Mouse (Mus musculus) neural tube, embryonic 13.5 days (tissue): ENCODE data around the gene Gpkow. TPM values are rescaled to one million over a fixed set of nuclear protein-coding genes. Genes with fewer than 3 reads are reported as not detected.
"Not testable (repeated sequence)": the region's sequence is repeated elsewhere in the genome, so short reads cannot be mapped to it uniquely, and the experiment has no call there.

Experiments
- ATAC-seq: fragments of 200-750 bp; cut with Nextera tagmentation; 2 replicates; pipeline ENCODE4 v1.8.0; 2017; ENCODE audit warnings: low read depth, mild to moderate bottlenecking, moderate TSS enrichment, moderate library complexity
- H3K27ac ChIP-seq: fragments of 300-500 bp; sonication (generic); replicated peaks from 2 replicates; pipeline ENCODE4 v1.5.1; 2015; ENCODE audit warnings: moderate library complexity, mild to moderate bottlenecking, inconsistent platforms
- H3K27me3 ChIP-seq: fragments of 300-500 bp; sonication (generic); 2 replicates; pipeline ENCODE4 v1.6.1; 2015; ENCODE audit warnings: mild to moderate bottlenecking, inconsistent platforms
- H3K36me3 ChIP-seq: fragments of 300-500 bp; sonication (generic); 2 replicates; pipeline ENCODE4 v1.6.1; 2015; ENCODE audit warnings: mild to moderate bottlenecking, inconsistent platforms
- H3K4me1 ChIP-seq: fragments of 300-500 bp; sonication (generic); replicated peaks from 2 replicates; pipeline ENCODE4 v1.6.1; 2015; ENCODE audit warnings: inconsistent platforms
- H3K4me2 ChIP-seq: fragments of 300-500 bp; sonication (generic); 2 replicates; pipeline ENCODE4 v1.6.1; 2015; ENCODE audit warnings: inconsistent platforms, mild to moderate bottlenecking, moderate library complexity
- H3K4me3 ChIP-seq: fragments of 300-500 bp; sonication (generic); 2 replicates; pipeline ENCODE4 v1.5.1; 2015; ENCODE audit warnings: mild to moderate bottlenecking, inconsistent platforms
- H3K9ac ChIP-seq: fragments of 300-500 bp; sonication (generic); 2 replicates; pipeline ENCODE4 v1.6.1; 2015; ENCODE audit warnings: moderate library complexity, mild to moderate bottlenecking, inconsistent platforms
- H3K9me3 ChIP-seq: fragments of 300-500 bp; sonication (generic); 2 replicates; pipeline ENCODE4 v1.6.1; 2016; ENCODE audit warnings: inconsistent platforms
- WGBS: fragments of 180-500 bp; shearing (Covaris S2); methylation state at CpG from one replicate; pipeline ENCODE4 v1.1.7; 2015; 5-methylcytosine and 5-hydroxymethylcytosine counted together
- polyA plus RNA-seq: library from polyadenylated mRNA; unstranded; fragments of >200 nt; fragmentation: Nextera tagmentation; extraction: Ambion mirVana; gene quantifications from 2 replicates; pipeline ENCODE4 v1.2.1, GENCODE M21; 2015

Gpkow gene
- polyA plus RNA-seq, 1 experiment from 2014 or later: 43.2 TPM

DNA sequence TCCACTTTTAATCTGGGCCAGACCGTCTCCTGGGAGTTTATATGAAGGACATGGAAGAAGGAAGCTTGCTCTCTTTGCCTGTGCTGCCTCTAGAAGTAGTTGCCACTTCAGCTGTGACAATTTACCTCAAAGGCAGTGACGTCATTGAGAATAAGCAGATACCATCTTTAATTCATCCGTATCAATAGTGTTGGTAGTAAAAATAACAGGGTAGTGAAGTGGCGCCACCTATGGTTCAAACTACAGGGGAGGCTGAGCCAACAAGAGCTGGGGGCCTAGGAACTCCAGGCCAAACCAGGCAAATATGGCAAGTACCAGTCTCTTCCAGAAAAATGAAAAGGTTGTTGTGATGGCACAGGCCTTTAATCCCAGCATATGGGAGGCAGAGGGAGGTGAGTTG is 4.1 kb upstream of the Gpkow start:
- 34% methylated on average over 4 of the region's 4 CpGs for WGBS
- H3K36me3 ChIP-seq: no peaks in the 10 kb centered on the region
- no peak overlapping the region for H3K27ac ChIP-seq
- ATAC-seq: no peak
- H3K27me3 ChIP-seq: no peaks in the 10 kb centered on the region
- no peak overlapping the region for H3K4me2 ChIP-seq
- H3K4me1 ChIP-seq: peaks cover 3% of the 10 kb centered on the region
- H3K4me3 ChIP-seq: no peak overlapping the region
- H3K9ac ChIP-seq: no peak overlapping the region
- no peaks in the 10 kb centered on the region for H3K9me3 ChIP-seq

DNA sequence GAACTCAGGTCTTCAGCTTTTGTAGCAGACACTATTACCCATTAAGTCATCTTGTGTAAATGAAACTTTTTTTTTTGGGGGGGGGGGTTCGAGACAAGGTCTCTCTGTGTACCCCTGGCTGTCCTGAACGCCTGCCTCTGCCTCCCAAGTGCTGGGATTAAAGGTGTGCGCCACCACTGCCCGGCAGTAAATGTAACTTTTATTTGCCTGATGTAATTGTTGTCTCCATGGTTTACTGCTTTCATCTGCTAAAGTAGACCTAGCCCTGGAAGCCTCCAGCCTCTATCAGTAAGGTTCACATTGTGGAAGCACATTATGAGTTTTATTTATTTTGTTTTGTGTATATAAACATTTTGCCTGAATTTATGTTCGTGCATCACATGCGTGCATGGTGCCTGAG is 411 bp upstream of the Gpkow start:
- H3K9me3 ChIP-seq: no peaks in the 10 kb centered on the region
- H3K27me3 ChIP-seq: no peaks in the 10 kb centered on the region
- peak; percentile 60 for ATAC-seq
- H3K36me3 ChIP-seq: peaks cover 4% of the 10 kb centered on the region
- H3K4me3 ChIP-seq: peak overlapping the region; percentile 53
- whole genome bisulfite sequencing: 35% methylated on average over 6 of the region's 6 CpGs
- peak overlapping the region; percentile 61 for H3K4me2 ChIP-seq
- H3K9ac ChIP-seq: no peak overlapping the region
- H3K4me1 ChIP-seq: peaks cover 13% of the 10 kb centered on the region
- no peak overlapping the region for H3K27ac ChIP-seq

DNA sequence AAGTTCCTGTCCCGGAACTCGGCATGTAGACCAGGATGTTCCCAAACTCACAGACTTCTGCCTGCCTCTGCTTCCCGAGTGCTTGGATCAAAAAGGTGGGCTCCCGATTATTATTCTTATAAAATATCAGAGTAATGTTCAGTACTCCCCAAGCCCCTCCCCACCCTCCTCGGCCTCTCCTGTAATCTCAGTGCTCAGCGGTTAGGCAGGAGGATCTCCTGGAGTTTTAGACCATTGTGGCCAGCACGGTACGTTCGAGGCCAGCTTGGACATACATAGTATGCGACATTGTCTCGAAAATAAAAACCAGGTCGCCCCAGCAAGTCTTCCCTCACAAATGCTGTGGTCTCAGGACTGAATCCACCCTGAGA is 16.8 kb downstream of the Gpkow start:
- Histone ChIP-seq H3K4me2 (peak overlapping the region; percentile 54), H3K9ac (peak overlapping the region; percentile 63), H3K4me3 (peak overlapping the region; percentile 33), H3K27ac (0 out of 2 replicates have a peak overlapping the region, but pooled peaks have one; percentile 38)
- H3K27me3 ChIP-seq, H3K4me1 ChIP-seq, ATAC-seq, H3K36me3 ChIP-seq, H3K9me3 ChIP-seq: not testable (repeated sequence)
- WGBS: 37% methylated on average over 6 of the region's 12 CpGs

DNA sequence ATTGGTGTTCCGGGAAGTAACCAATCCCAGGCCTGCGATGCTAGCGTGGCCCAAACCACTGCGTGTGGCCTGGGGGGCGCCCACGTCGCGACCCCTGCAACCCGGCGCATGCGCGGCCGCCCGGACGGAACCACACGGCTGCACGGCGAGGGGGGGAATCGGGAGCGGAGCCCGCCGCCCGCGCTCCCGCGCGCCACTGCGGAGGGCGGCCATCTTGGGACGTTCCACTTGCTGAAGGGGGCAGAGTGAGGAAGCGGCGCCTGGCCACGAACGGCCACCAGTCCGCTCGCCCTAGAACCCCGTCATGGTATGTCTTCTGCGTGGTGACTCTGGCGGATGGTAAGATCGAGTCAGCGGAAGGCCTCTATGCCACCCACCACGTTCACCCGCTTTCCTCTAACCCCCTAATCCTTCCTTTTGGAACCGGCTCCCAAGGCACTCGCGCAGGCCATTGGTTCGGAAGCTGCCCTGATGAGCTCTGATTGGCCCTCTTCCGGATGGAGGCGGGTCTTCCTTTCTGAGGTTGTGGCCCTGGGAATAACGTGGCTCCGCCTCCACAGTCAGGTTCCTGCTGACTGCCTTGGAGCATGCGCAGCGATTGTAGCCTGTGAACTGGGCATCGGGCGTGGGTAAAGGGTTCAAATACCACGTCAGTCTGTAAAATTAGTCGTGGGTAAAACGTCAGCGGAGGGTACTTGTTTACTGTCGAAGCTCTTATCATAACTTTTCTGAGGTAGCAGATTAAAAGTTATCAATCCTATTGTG is 17.4 kb downstream of the Gpkow start, which contains the start of gene Wdr45:
Wdr45 (plus strand) TSS at position 199 of the 765 bp plus-strand sequence.
- H3K27me3 ChIP-seq, H3K36me3 ChIP-seq, H3K4me1 ChIP-seq, H3K9me3 ChIP-seq: not testable (repeated sequence)
- Histone ChIP-seq H3K27ac (0 out of 2 replicates have a peak within 1 kb of the TSS, but pooled peaks have one; percentile 38), H3K4me3 (peak within 1 kb of the TSS; percentile 33), H3K4me2 (peak within 1 kb of the TSS; percentile 54), H3K9ac (peak within 1 kb of the TSS; percentile 63)
- peak; percentile 98 for ATAC-seq
- WGBS: 21% methylated on average over 56 of the region's 60 CpGs

DNA sequence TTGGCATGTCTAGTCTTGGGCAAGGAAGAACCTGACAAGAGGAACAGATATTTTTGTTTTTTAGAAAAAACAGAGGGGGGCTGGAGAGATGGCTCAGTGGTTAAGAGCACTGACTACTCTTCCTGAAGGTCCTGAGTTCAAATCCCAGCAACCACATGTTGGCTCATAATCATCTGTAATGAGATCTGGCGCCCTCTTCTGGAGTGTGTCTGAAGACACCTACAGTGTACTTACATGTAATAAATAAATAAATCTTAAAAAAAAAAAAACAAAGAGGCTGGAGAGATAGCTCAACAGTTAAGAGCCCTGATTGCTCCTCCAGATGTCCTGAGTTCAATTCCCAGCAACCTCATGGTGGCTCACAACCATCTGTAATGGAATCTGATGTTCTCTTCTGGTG is 19.1 kb downstream of the Gpkow start:
- H3K4me2 ChIP-seq, H3K36me3 ChIP-seq, H3K9me3 ChIP-seq, H3K27ac ChIP-seq, H3K4me1 ChIP-seq, H3K4me3 ChIP-seq, H3K9ac ChIP-seq, H3K27me3 ChIP-seq, ATAC-seq: not testable (repeated sequence)
- 52% methylated on average over 1 of the region's 1 CpGs for WGBS

DNA sequence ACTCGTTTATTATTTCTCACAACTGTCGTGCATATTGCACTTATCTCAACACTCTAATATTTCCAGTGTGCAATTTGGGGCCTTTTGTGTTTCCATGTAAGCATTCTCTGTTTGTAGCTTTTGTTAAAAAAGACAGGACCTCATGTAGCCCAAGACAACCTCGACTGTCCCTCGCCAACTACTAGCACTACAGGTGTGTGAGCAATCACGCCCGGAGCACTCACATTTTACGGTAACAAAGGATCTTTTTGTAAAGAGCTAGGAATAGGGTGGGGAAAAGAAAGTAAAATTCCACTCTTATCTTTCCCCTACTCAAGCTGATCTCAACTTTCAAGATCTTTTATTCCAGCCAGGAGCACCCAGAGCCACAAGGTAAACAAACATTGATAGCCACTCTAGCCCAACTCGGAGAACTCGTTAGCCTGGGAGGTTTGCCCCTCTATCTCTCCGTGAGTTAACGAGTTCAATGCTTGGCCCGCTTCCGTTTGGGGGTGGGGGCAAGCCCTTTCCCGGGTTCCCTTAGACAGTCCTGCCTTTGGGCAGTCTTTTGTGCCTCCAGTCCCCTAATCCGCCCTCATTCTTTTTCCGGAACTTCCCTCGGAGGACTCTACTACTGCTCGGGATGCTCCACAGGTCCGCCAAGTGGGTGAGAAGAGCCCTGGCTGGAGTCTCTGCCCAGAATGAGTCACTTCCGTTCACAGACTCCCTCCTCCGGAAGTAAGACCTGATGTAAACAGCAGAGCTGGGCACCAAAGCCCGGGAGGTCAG is 24.8 kb downstream of the Gpkow start, which contains the start of gene Gm45208:
Gm45208 (plus strand) TSS at position 732 of the 768 bp plus-strand sequence.
- peak; percentile 92 for ATAC-seq
- no peaks in the 10 kb centered on the region for H3K9me3 ChIP-seq

GRCm38 (mm10) chrX:7722282-7722611 is 25.3 kb downstream of the Gpkow start:
- Histone ChIP-seq H3K9ac (peak overlapping the region; percentile 69), H3K27ac (peak overlapping the region; percentile 90)
- peak; percentile 59; the same call in 1 of the 2 replicates for ATAC-seq

More for the DNA sequence above, 24.8 kb downstream of the Gpkow start, which contains the start of gene Gm45208:
- H3K4me3 ChIP-seq: peak within 1 kb of the TSS; percentile 55
- H3K27ac ChIP-seq: peak within 1 kb of the TSS; percentile 90
- H3K9ac ChIP-seq: peak within 1 kb of the TSS; percentile 69
- H3K4me1 ChIP-seq: peaks cover 7% of the 10 kb centered on the region; the same call in 1 of the 2 replicates
- H3K27me3 ChIP-seq: no peaks in the 10 kb centered on the region
- peak within 1 kb of the TSS; percentile 66 for H3K4me2 ChIP-seq
- 20% methylated on average over 22 of the region's 22 CpGs for WGBS
- peaks cover 24% of the 10 kb centered on the region for H3K36me3 ChIP-seq

GRCm38 (mm10) chrX:7722691-7723090 is 25.8 kb downstream of the Gpkow start:
- H3K9me3 ChIP-seq: no peaks in the 10 kb centered on the region
- H3K4me1 ChIP-seq: peaks cover 12% of the 10 kb centered on the region; the same call in 1 of the 2 replicates
- H3K27ac ChIP-seq: no peak overlapping the region
- peaks cover 25% of the 10 kb centered on the region for H3K36me3 ChIP-seq
- H3K27me3 ChIP-seq: no peaks in the 10 kb centered on the region
- 30% methylated on average over 4 of the region's 4 CpGs for WGBS
- peak overlapping the region; percentile 66 for H3K4me2 ChIP-seq
- no peak for ATAC-seq
- peak overlapping the region; percentile 55 for H3K4me3 ChIP-seq
- peak overlapping the region; percentile 69 for H3K9ac ChIP-seq

More at GRCm38 (mm10) chrX:7722282-7722611, 25.3 kb downstream of the Gpkow start:
- Histone ChIP-seq H3K4me3 (peak overlapping the region; percentile 55), H3K4me1 (peaks cover 8% of the 10 kb centered on the region; the same call in 1 of the 2 replicates), H3K4me2 (peak overlapping the region; percentile 66), H3K9me3 (no peaks in the 10 kb centered on the region), H3K27me3 (no peaks in the 10 kb centered on the region), H3K36me3 (peaks cover 25% of the 10 kb centered on the region)
- 24% methylated on average over 11 of the region's 11 CpGs for WGBS

DNA sequence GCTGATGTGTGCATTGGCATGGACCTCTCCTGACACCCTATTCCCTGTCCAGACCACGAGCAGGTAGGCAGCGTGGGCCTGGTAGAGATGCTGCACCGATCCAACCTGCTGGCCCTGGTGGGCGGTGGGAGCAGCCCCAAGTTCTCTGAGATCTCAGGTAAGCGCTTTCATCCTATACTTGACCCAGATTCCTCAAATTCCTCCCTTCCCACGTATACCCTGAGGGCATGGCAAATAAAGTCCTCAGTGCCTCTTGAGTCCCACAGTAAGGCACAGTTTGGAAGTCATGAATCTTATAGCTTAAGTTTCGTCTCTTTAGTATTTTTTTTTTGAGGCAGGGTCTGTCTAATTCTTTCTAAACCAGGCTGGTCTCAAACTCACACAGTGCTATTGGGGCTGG is 27.2 kb downstream of the Gpkow start:
- Histone ChIP-seq H3K9ac (no peak overlapping the region), H3K4me1 (peaks cover 19% of the 10 kb centered on the region), H3K36me3 (peaks cover 25% of the 10 kb centered on the region), H3K4me2 (no peak overlapping the region), H3K27ac (no peak overlapping the region), H3K4me3 (no peak overlapping the region), H3K9me3 (no peaks in the 10 kb centered on the region), H3K27me3 (no peaks in the 10 kb centered on the region)
- ATAC-seq: no peak
- 85% methylated on average over 7 of the region's 7 CpGs for WGBS

DNA sequence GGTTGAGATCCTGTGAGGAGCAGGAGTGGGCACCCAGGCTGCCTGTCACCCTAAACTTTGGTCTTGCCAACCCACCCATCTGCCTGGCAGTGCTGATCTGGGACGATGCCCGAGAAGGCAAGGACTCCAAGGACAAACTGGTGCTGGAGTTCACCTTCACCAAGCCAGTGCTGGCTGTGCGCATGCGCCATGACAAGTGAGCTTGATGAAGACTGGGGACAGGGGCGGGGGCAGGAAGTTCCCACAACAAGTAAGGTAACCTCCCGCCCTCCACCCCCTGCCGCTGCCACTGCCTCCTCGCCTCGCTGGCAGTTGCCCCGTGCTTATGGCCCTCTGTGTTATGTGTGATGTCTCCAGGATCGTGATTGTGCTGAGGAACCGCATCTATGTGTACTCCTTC is 28.9 kb downstream of the Gpkow start:
- WGBS: 80% methylated on average over 12 of the region's 12 CpGs
- Histone ChIP-seq H3K27ac (no peak overlapping the region), H3K27me3 (no peaks in the 10 kb centered on the region), H3K9ac (no peak overlapping the region), H3K4me1 (peaks cover 27% of the 10 kb centered on the region), H3K4me2 (no peak overlapping the region), H3K9me3 (no peaks in the 10 kb centered on the region), H3K36me3 (peaks cover 25% of the 10 kb centered on the region), H3K4me3 (no peak overlapping the region)
- no peak for ATAC-seq

DNA sequence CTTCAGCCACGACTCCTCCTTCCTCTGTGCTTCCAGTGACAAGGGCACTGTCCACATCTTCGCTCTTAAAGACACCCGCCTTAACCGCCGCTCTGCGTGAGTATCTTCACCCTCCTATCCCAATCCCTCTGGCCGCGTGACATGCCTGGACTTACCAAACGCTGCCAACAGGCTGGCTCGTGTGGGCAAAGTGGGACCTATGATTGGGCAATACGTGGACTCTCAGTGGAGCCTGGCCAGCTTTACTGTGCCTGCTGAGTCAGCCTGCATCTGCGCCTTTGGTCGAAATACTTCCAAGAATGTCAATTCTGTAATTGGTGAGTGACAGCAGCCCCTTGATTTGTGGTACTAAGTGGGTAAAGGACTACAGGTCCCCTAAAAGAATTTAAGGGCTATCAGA is 30.2 kb downstream of the Gpkow start:
- peaks cover 27% of the 10 kb centered on the region for H3K4me1 ChIP-seq

More for the DNA sequence above, 30.2 kb downstream of the Gpkow start:
- no peak for ATAC-seq
- whole genome bisulfite sequencing: 90% methylated on average over 13 of the region's 13 CpGs
- H3K9ac ChIP-seq: no peak overlapping the region
- peaks cover 25% of the 10 kb centered on the region for H3K36me3 ChIP-seq
- H3K9me3 ChIP-seq: no peaks in the 10 kb centered on the region
- H3K4me3 ChIP-seq: no peak overlapping the region
- H3K4me2 ChIP-seq: no peak overlapping the region
- no peak overlapping the region for H3K27ac ChIP-seq
- H3K27me3 ChIP-seq: no peaks in the 10 kb centered on the region
